Mouse (Mus musculus): Measurements from ENCODE around the gene Eif2b3. TPM values are rescaled to one million over a fixed set of nuclear protein-coding genes. Genes with fewer than 3 reads are reported as not detected.

Gene Eif2b3
- polyA plus RNA-seq, 1 experiment: 6.2 TPM

DNA sequence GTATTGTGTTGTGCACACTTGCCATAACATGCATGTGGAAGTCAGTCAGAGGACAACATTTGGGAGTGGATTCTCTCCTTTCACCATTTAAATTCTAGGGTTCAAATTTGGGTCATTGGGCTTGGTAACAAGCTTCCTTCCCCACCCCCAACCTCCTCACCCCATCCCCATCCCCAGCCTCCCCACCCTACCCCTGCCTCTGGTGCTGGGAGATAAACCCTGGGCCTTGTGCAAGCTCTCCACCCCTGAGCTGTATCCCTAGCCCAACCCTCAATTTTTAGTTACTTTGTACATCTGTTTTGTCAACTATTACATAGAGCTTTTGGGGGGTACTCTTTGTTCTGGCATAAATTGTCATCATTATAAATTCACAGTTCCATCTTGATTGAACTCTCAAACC is 36.9 kb downstream of the Eif2b3 start:
- TF ChIP-seq GATA1 (IDR thresholded peaks at IDR 0.05; ENCODE audit: low read length): no peak

GRCm38 (mm10) chr4:117056514-117056913 is 37.3 kb downstream of the Eif2b3 start:
- no peak for TF ChIP-seq GATA1 (IDR thresholded peaks at IDR 0.05; ENCODE audit: low read length)

DNA sequence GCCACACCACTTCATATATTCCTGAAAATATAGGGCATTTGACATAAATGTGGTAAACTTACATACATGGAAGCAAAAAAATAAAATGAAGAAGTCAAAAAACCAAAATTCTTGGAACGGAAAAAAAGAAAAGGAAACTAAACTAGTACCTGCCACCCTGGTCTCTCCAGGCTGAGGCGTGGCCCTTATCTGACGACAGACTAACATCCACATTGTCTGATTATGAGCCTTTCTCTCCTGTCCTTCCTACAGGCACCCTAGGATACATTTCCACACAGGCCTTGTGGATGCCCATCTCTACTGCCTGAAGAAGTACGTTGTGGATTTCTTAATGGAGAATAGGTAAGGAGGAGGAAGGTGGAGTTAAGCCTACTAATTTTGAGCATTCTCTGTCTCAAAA is 39.3 kb downstream of the Eif2b3 start:
- no peak for TF ChIP-seq GATA1 (IDR thresholded peaks at IDR 0.05; ENCODE audit: low read length)

- TF ChIP-seq GATA1 (IDR thresholded peaks at IDR 0.05; ENCODE audit: low read length): no peak
Observed at GRCm38 (mm10) chr4:117062700-117063390, 43.6 kb downstream of the Eif2b3 start.

GRCm38 (mm10) chr4:117068035-117068434 is 48.8 kb downstream of the Eif2b3 start:
- no peak for TF ChIP-seq GATA1 (IDR thresholded peaks at IDR 0.05; ENCODE audit: low read length)

DNA sequence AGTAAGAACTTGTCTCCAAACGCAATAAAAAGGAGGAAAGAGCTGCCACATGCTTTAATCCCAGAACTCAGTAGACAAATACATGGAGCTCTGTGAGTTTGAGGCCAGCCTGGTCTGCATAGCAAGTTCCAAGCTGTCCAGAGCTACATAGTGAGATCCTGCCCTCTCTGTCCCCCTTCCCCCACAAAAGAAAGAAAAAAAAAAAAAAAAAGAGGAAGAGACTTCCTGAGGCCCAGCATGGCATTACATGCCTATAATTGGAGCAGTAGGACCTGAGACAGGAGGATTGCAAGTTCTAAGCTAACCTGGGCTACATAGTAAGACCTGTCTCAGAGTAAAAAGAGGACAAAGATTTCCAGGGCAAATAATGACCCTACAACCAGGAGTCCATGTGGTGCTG is 50.4 kb downstream of the Eif2b3 start:
- TF ChIP-seq GATA1 (IDR thresholded peaks at IDR 0.05; ENCODE audit: low read length): no peak

GRCm38 (mm10) chr4:117070624-117071023 is 51.4 kb downstream of the Eif2b3 start:
- TF ChIP-seq GATA1 (IDR thresholded peaks at IDR 0.05; ENCODE audit: low read length): no peak

GRCm38 (mm10) chr4:117071183-117071582 is 52.0 kb downstream of the Eif2b3 start:
- TF ChIP-seq GATA1 (IDR thresholded peaks at IDR 0.05; ENCODE audit: low read length): no peak

DNA sequence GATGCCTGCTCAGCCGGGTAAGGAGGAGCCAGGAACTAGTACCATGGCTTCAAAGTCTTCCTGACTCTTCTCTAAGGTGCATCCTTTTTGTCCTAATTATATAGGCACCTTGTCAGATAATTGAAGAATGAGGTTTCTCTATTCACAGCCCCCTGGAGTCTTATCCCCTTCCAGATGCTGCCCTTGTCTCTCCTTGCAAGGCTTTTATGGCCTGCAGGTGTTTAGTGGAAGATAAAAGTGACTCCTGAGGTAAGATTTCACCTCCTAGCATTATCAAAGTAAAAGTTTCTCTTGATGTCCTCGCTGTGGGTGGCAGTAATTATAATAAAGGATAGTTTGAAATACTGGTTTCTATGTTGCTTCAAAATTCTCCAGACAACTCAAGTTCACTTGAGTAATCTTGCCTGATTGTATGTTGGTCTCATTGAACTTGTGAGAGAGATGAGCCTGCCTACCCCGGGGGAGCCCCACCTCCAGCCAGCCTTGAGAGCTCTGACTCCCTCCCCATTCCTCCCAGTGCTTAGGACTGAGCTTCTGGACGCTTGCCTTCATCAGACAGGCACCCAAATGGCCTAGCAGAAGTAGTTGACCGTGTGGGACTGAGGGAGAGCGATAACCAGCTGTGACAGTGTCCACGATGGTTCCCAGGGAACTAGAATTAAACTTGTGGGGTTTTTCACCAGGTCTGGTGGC is 68.9 kb downstream of the Eif2b3 start:
- TF ChIP-seq GATA1 (IDR thresholded peaks at IDR 0.05; ENCODE audit: low read length): no peak

DNA sequence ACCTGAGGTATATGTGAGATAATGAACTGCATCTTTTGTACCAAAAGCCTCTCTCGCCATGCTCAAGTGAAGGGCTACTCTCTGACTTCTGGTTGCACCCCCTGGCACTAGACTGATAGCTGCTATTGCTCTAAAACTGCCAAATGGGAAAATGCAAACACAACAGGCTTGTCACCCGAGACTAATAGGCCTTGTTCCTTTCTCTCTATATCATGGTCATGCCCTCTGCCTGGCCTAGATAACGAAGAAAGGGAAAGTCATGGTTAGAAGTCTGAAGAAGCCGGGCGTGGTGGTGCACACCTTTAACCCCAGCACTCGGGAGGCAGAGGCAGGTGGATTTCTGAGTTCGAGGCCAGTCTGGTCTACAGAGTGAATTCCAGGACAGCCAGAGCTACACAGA is 71.4 kb downstream of the Eif2b3 start:
- no peak for TF ChIP-seq GATA1 (IDR thresholded peaks at IDR 0.05; ENCODE audit: low read length)

DNA sequence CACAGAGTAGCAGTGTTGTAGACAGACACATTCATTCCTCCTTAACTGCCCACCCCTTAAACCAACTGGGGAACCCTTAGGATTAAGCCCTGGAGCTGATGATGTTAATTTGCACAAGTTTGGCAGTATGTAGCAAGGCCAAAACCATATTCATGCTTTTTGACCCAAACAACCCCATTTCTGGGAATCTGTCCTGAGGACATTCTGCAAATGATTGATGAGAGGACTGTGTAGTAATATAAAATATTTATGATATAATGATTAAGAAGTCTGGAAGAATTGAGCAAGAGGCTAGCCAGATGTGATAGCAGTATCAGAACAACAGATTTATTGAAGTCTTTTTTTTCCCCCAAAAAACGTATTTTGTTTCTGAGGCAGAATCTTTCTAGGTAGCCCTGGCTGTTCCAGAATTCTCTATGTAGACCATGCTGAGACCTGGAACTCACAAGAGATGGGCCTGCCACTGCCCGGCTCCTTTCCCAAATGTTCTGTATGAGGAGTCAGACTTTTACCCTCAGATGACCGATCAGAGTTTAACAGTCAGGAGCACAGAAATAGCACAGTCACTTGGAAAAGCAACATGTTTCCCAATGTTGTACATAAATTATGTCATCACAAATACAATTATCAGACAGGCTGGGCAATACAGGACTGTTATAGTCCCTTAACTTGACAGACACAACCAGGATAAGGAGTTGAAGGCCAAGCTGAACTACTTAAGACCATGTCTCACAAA is 75.6 kb downstream of the Eif2b3 start:
- no peak for TF ChIP-seq GATA1 (IDR thresholded peaks at IDR 0.05; ENCODE audit: low read length)

- no peak for TF ChIP-seq GATA1 (IDR thresholded peaks at IDR 0.05; ENCODE audit: low read length)
Observed at GRCm38 (mm10) chr4:117095551-117096452, 76.6 kb downstream of the Eif2b3 start, which contains the start of gene Ptch2. Ptch2 (plus strand) TSS chr4:117096075.

DNA sequence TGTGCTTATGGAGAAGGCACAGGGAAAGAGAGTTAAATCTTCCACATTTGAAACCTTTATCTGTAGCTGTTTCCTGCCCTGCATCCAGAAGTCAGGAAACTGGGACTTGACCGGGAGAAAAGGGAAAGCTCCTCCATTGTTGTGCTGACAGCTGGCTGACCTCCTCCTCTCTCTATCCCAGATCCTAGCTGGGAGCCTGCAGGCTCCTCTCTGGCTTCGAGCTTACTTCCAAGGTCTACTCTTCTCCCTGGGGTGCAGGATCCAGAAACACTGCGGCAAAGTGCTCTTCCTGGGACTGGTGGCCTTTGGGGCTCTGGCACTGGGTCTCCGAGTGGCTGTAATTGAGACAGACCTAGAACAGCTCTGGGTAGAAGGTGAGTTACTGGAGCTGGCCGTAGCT is 77.5 kb downstream of the Eif2b3 start:
- TF ChIP-seq GATA1 (IDR thresholded peaks at IDR 0.05; ENCODE audit: low read length): no peak

GRCm38 (mm10) chr4:117097969-117098763 is 79.0 kb downstream of the Eif2b3 start:
- TF ChIP-seq GATA1 (IDR thresholded peaks at IDR 0.05; ENCODE audit: low read length): no peak

DNA sequence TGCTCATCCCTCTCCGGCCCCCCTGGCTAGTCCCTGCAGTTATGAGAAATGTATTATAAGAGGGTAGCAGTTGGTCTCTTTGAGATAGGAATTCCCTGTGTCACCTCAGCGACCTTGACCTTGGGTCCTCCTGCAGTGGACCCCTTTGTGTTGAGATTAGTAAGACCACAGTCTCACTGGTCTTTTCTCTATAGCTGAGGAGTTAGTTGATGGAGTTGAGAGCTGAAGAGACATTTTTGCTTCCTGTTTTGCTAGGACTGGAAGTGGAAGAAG is 79.5 kb downstream of the Eif2b3 start:
- TF ChIP-seq GATA1 (IDR thresholded peaks at IDR 0.05; ENCODE audit: low read length): no peak
